Mouse (Mus musculus) liver, embryonic 13.5 days (tissue): Measurements from ENCODE around the gene Actl7a. TPM values are rescaled to one million over a fixed set of nuclear protein-coding genes. Genes with fewer than 3 reads are reported as not detected.

Experiments used
- ATAC-seq: fragments of 200-750 bp; cut with Nextera tagmentation; 2 replicates; pipeline ENCODE4 v1.8.0; 2017; ENCODE audit warnings: low read depth, mild to moderate bottlenecking, moderate number of reproducible peaks, moderate library complexity
- DNase-seq: peaks from one replicate; pipeline ENCODE4 v3.0.0; 2022
- H3K27ac ChIP-seq: fragments of 300-500 bp; sonication (generic); 2 replicates; pipeline ENCODE4 v1.5.1; 2015; ENCODE audit warnings: moderate library complexity, mild to moderate bottlenecking, inconsistent platforms
- H3K27me3 ChIP-seq: fragments of 300-500 bp; sonication (generic); 2 replicates; pipeline ENCODE4 v1.6.1; 2015; ENCODE audit warnings: mild to moderate bottlenecking, inconsistent platforms
- H3K36me3 ChIP-seq: fragments of 300-500 bp; sonication (generic); 2 replicates; pipeline ENCODE4 v1.6.1; 2015; ENCODE audit warnings: mild to moderate bottlenecking, inconsistent platforms
- H3K4me1 ChIP-seq: fragments of 300-500 bp; sonication (generic); replicated peaks from 2 replicates; pipeline ENCODE4 v1.6.1; 2015; ENCODE audit warnings: inconsistent platforms
- H3K4me2 ChIP-seq: fragments of 300-500 bp; sonication (generic); 2 replicates; pipeline ENCODE4 v1.6.1; 2015; ENCODE audit warnings: inconsistent platforms, mild to moderate bottlenecking, moderate library complexity
- H3K4me3 ChIP-seq: fragments of 300-500 bp; sonication (generic); replicated peaks from 2 replicates; pipeline ENCODE4 v1.5.1; 2015; ENCODE audit warnings: mild to moderate bottlenecking, inconsistent platforms
- H3K9ac ChIP-seq: fragments of 300-500 bp; sonication (generic); 2 replicates; pipeline ENCODE4 v1.6.1; 2015; ENCODE audit warnings: mild to moderate bottlenecking, inconsistent platforms
- H3K9me3 ChIP-seq: fragments of 300-500 bp; sonication (generic); replicated peaks from 2 replicates; pipeline ENCODE4 v1.6.1; 2016; ENCODE audit warnings: inconsistent platforms
- WGBS: fragments of 180-500 bp; shearing (Covaris S2); methylation state at CpG from one replicate; pipeline ENCODE4 v1.1.7; 2015; ENCODE audit not compliant: insufficient replicate concordance; 5-methylcytosine and 5-hydroxymethylcytosine counted together
- polyA plus RNA-seq: library from polyadenylated mRNA; unstranded; fragments of >200 nt; fragmentation: Nextera tagmentation; extraction: Ambion mirVana; gene quantifications from 2 replicates; pipeline ENCODE4 v1.2.1, GENCODE M21; 2015

Gene Actl7a
- polyA plus RNA-seq, 1 experiment from 2014 or later = not detected

GRCm38 (mm10) chr4:56767861-56768284, 24.7 kb downstream of the Actl7a start:
- Histone ChIP-seq H3K4me1 (no peaks in the 10 kb centered on the region), H3K9me3 (no peaks in the 10 kb centered on the region), H3K27ac (no peak overlapping the region), H3K4me3 (no peak overlapping the region), H3K4me2 (no peak overlapping the region), H3K27me3 (no peaks in the 10 kb centered on the region), H3K36me3 (peaks cover 89% of the 10 kb centered on the region), H3K9ac (no peak overlapping the region)
- DNase-seq (no peak), ATAC-seq (no peak)
- WGBS = 48% methylated on average over 5 of the region's 5 CpGs

GRCm38 (mm10) chr4:56768913-56769312, 25.7 kb downstream of the Actl7a start:
- H3K9ac ChIP-seq = no peak overlapping the region
- H3K27me3 ChIP-seq = no peaks in the 10 kb centered on the region
- no peak overlapping the region for H3K4me2 ChIP-seq
- H3K4me3 ChIP-seq = no peak overlapping the region
- no peaks in the 10 kb centered on the region for H3K9me3 ChIP-seq
- H3K27ac ChIP-seq = no peak overlapping the region
- H3K36me3 ChIP-seq = peaks cover 93% of the 10 kb centered on the region
- WGBS = 80% methylated on average over 7 of the region's 7 CpGs
- DNase-seq (no peak), ATAC-seq (no peak)
- no peaks in the 10 kb centered on the region for H3K4me1 ChIP-seq

GRCm38 (mm10) chr4:56771065-56771464, 27.9 kb downstream of the Actl7a start:
- H3K4me2 ChIP-seq = no peak overlapping the region
- peaks cover 89% of the 10 kb centered on the region for H3K36me3 ChIP-seq
- no peak overlapping the region for H3K4me3 ChIP-seq
- H3K27me3 ChIP-seq = no peaks in the 10 kb centered on the region
- H3K9me3 ChIP-seq = no peaks in the 10 kb centered on the region
- H3K9ac ChIP-seq = no peak overlapping the region
- WGBS = 50% methylated on average over 1 of the region's 1 CpGs
- ATAC-seq (no peak), DNase-seq (no peak)
- no peaks in the 10 kb centered on the region for H3K4me1 ChIP-seq
- H3K27ac ChIP-seq = no peak overlapping the region

- no peak for DNase-seq
- Histone ChIP-seq H3K9me3 (no peaks in the 10 kb centered on the region), H3K9ac (no peak overlapping the region), H3K27me3 (no peaks in the 10 kb centered on the region), H3K27ac (no peak overlapping the region), H3K36me3 (peaks cover 91% of the 10 kb centered on the region), H3K4me1 (no peaks in the 10 kb centered on the region), H3K4me2 (no peak overlapping the region), H3K4me3 (no peak overlapping the region)
- WGBS = 63% methylated on average over 1 of the region's 1 CpGs
- ATAC-seq = no peak
Measured at GRCm38 (mm10) chr4:56791373-56791772, 48.2 kb downstream of the Actl7a start.

Other genes starting within 250 kb of the Actl7a start
- not detected in 2 replicates for gene Gm26657, start 3.3 kb upstream of the Actl7a start, polyA plus RNA-seq
- gene Actl7b, start 2.0 kb upstream of the Actl7a start, polyA plus RNA-seq = not detected in 2 replicates
- gene Elp1, start 58.9 kb downstream of the Actl7a start, polyA plus RNA-seq = 14.8 and 15.7 TPM in 2 replicates
- gene Fam206a, start 58.9 kb downstream of the Actl7a start, polyA plus RNA-seq = 5.9 and 8.0 TPM in 2 replicates
- 9.5 and 11.2 TPM in 2 replicates for gene Ctnnal1, start 121.8 kb downstream of the Actl7a start, polyA plus RNA-seq
- 2.8 and 3.5 TPM in 2 replicates for gene Tmem245, start 204.0 kb downstream of the Actl7a start, polyA plus RNA-seq
- 0.09 TPM in 2 replicates for gene Frrs1l, start 247.0 kb downstream of the Actl7a start, polyA plus RNA-seq